Mouse (Mus musculus) small intestine, adult 2 months (tissue): ENCODE measurements at regions not wholly inside any gene's neighbourhood (a gene's known extent, or its start where the extent isn't known, plus 50 kb on each side); places are given as distances from the start of the nearest gene placed in this dataset.

Source experiments
- CTCF ChIP-seq: fragments of 200-500 bp; IDR thresholded peaks from 2 replicates; pipeline ENCODE4 v1.5.1; 2012; ENCODE audit warnings: low read depth, mild to moderate bottlenecking, control low read depth, inconsistent platforms, low read length, moderate library complexity, mixed read lengths; ENCODE audit not compliant: insufficient replicate concordance, insufficient read length; ENCODE audit errors: extremely low read depth
- POLR2A ChIP-seq: fragments of 200-500 bp; IDR thresholded peaks from 2 replicates; pipeline ENCODE4 v1.6.1; 2012; ENCODE audit warnings: low read depth, mild to moderate bottlenecking, control low read depth, inconsistent platforms, low read length, moderate library complexity

GRCm38 (mm10) chr8:91873232-91873631, 71.4 kb upstream of the Irx3 start:
- no peak for TF ChIP-seq CTCF
- TF ChIP-seq POLR2A = no peak
